In genomic region chr8:84201545-84202245, GRCm38 (mm10) we compare ENCODE assay signal across 7 mouse cellular contexts. TPM values are rescaled to one million over a fixed set of nuclear protein-coding genes. Genes with fewer than 3 reads are reported as not detected.
DNase-seq lines count a peak whose midpoint lies in the region; ATAC-seq and TF ChIP-seq lines count a peak whose summit lies in the region.

No protein-coding gene starts in this region.

- TF ChIP-seq EP300 in CH12.LX (IDR thresholded peaks at IDR 0.05; ENCODE audit: low read length), result no peak

- H3K27ac ChIP-seq in CH12.LX (ENCODE audit: insufficient read depth, low read depth), result peak overlapping the region; percentile 62
- H3K27ac ChIP-seq in forebrain, embryonic 16.5 days (ENCODE audit: low read length), result peak overlapping the region; percentile 27
- peak overlapping the region; percentile 93 for H3K27ac ChIP-seq in hindbrain, embryonic 10.5 days
- H3K27ac ChIP-seq in limb, embryonic 12.5 days, result peak overlapping the region; percentile 99
- H3K27ac ChIP-seq in midbrain, embryonic 12.5 days (replicated peaks), result no peak overlapping the region

- no peaks in the 10 kb centered on the region for H3K9me3 ChIP-seq in CH12.LX (replicated peaks; ENCODE audit: low read length)
- no peaks in the 10 kb centered on the region for H3K9me3 ChIP-seq in forebrain, embryonic 16.5 days (ENCODE audit: control insufficient read depth, low read length)
- no peaks in the 10 kb centered on the region for H3K9me3 ChIP-seq in hindbrain, embryonic 10.5 days
- H3K9me3 ChIP-seq in limb, embryonic 12.5 days, result no peaks in the 10 kb centered on the region
- no peaks in the 10 kb centered on the region for H3K9me3 ChIP-seq in midbrain, embryonic 12.5 days

- dilution Hi-C loops in CH12.LX (cut with MboI; ENCODE audit: extremely low pct_ligation_motif_present, extremely low pct_unique_long_range_greater_than_20kb, low sequenced_read_pairs), result no loop called here

- peak; percentile 60 for TF ChIP-seq POLR2A in CH12.LX (IDR thresholded peaks at IDR 0.05; ENCODE audit: low read depth, low read length)

- 56% methylated on average over 15 of the region's 15 CpGs for WGBS in forebrain, embryonic 16.5 days
- WGBS in hindbrain, embryonic 10.5 days, result 68% methylated on average over 15 of the region's 15 CpGs
- WGBS in limb, embryonic 12.5 days, result 52% methylated on average over 15 of the region's 15 CpGs
- WGBS in midbrain, embryonic 12.5 days, result 63% methylated on average over 15 of the region's 15 CpGs

- H3K27me3 ChIP-seq in CH12.LX (replicated peaks), result no peaks in the 10 kb centered on the region
- H3K27me3 ChIP-seq in forebrain, embryonic 16.5 days (replicated peaks; ENCODE audit: control insufficient read depth, insufficient read depth, low read length), result no peaks in the 10 kb centered on the region
- peaks cover 33% of the 10 kb centered on the region for H3K27me3 ChIP-seq in hindbrain, embryonic 10.5 days (ENCODE audit: insufficient read depth, poor library complexity, severe bottlenecking)
- H3K27me3 ChIP-seq in limb, embryonic 12.5 days, result no peaks in the 10 kb centered on the region
- H3K27me3 ChIP-seq in midbrain, embryonic 12.5 days, result peaks cover 27% of the 10 kb centered on the region

- peak overlapping the region; percentile 71 to 96 (median 82) for H3K4me3 ChIP-seq in CH12.LX (replicated peaks in 1 of 3; ENCODE audit: low read depth in 2 of 3, low read length in 2 of 3, poor library complexity in 1 of 3)
- H3K4me3 ChIP-seq in forebrain, embryonic 16.5 days (replicated peaks; ENCODE audit: low read length), result peak overlapping the region; percentile 44
- H3K4me3 ChIP-seq in hindbrain, embryonic 10.5 days, result peak overlapping the region; percentile 65
- H3K4me3 ChIP-seq in limb, embryonic 12.5 days (replicated peaks), result peak overlapping the region; percentile 63
- H3K4me3 ChIP-seq in midbrain, embryonic 12.5 days, result peak overlapping the region; percentile 46

- peaks cover 27% of the 10 kb centered on the region for H3K79me2 ChIP-seq in CH12.LX (replicated peaks; ENCODE audit: control insufficient read depth, extremely low read depth, insufficient read depth, poor library complexity, severe bottlenecking)

- no peak for DNase-seq in CH12.LX (ENCODE audit: extremely low read depth)
- peak; percentile 88 for DNase-seq in NIH3T3 (ENCODE audit: low read depth)
- peak; percentile 29 for DNase-seq in hindbrain, embryonic 10.5 days (ENCODE audit: low spot score)
- DNase-seq in retina, postnatal 1 day, result no peak

- H3K4me2 ChIP-seq in CH12.LX (ENCODE audit: insufficient read depth, low read depth, poor library complexity, severe bottlenecking), result peak overlapping the region; percentile 84
- peak overlapping the region; percentile 79 for H3K4me2 ChIP-seq in forebrain, embryonic 16.5 days (ENCODE audit: low read length)
- H3K4me2 ChIP-seq in limb, embryonic 12.5 days, result peak overlapping the region; percentile 97
- peak overlapping the region; percentile 76 for H3K4me2 ChIP-seq in midbrain, embryonic 12.5 days (replicated peaks)

- in situ Hi-C loops in CH12.LX (cut with MboI; ENCODE audit: low pct_ligation_motif_present, low pct_unique_long_range_greater_than_20kb, low sequenced_read_pairs), result loop anchor here (25.0 kb wide), 1 partner anchor 161 kb away; no protein-coding TSS in a partner anchor

- peaks cover 9 to 21% of the 10 kb centered on the region in 2 experiments for H3K36me3 ChIP-seq in CH12.LX (replicated peaks in 1 of 2; ENCODE audit: control insufficient read depth in 1 of 2, insufficient read depth in 1 of 2, low read length in 1 of 2)
- no peaks in the 10 kb centered on the region for H3K36me3 ChIP-seq in forebrain, embryonic 16.5 days (ENCODE audit: control insufficient read depth, insufficient read depth)
- no peaks in the 10 kb centered on the region for H3K36me3 ChIP-seq in hindbrain, embryonic 10.5 days
- H3K36me3 ChIP-seq in limb, embryonic 12.5 days, result peaks cover 20% of the 10 kb centered on the region
- H3K36me3 ChIP-seq in midbrain, embryonic 12.5 days, result no peaks in the 10 kb centered on the region

- peak overlapping the region; percentile 93 for H3K9ac ChIP-seq in CH12.LX (ENCODE audit: insufficient read depth, low read depth)
- peak overlapping the region; percentile 60; the same call in 1 of the 2 replicates for H3K9ac ChIP-seq in forebrain, embryonic 16.5 days (replicated peaks; ENCODE audit: low read depth, low read length)
- H3K9ac ChIP-seq in limb, embryonic 12.5 days (replicated peaks), result peak overlapping the region; percentile 81
- peak overlapping the region; percentile 56 for H3K9ac ChIP-seq in midbrain, embryonic 12.5 days (replicated peaks)

- no peak for ATAC-seq in forebrain, embryonic 16.5 days
- no peak for ATAC-seq in limb, embryonic 12.5 days (ENCODE audit: insufficient number of reproducible peaks, insufficient read depth, low FRiP score, low TSS enrichment, low read depth)
- no peak for ATAC-seq in midbrain, embryonic 12.5 days (ENCODE audit: low FRiP score, low read depth)

- no peak for TF ChIP-seq CTCF in CH12.LX (conservative IDR thresholded peaks at IDR 0.05 in 1 of 2, IDR thresholded peaks at IDR 0.05 in 1 of 2; ENCODE audit: low read depth in 2 of 2, low read length in 2 of 2)

- H3K4me1 ChIP-seq in CH12.LX (ENCODE audit: control insufficient read depth in 1 of 2, insufficient read depth in 2 of 2), result peaks cover 18 to 52% of the 10 kb centered on the region in 2 experiments
- peaks cover 45% of the 10 kb centered on the region for H3K4me1 ChIP-seq in forebrain, embryonic 16.5 days (replicated peaks; ENCODE audit: control insufficient read depth, insufficient read depth, low read length)
- H3K4me1 ChIP-seq in hindbrain, embryonic 10.5 days (replicated peaks), result peaks cover 71% of the 10 kb centered on the region
- peaks cover 61% of the 10 kb centered on the region for H3K4me1 ChIP-seq in limb, embryonic 12.5 days (replicated peaks)
- H3K4me1 ChIP-seq in midbrain, embryonic 12.5 days, result peaks cover 68% of the 10 kb centered on the region

- no peak for TF ChIP-seq RAD21 in CH12.LX (IDR thresholded peaks at IDR 0.05; ENCODE audit: low read depth, low read length)

TF ChIP-seq in CH12.LX, 34 proteins besides CTCF, POLR2A, EP300 and RAD21 (continues in another document):
- TF ChIP-seq MYC (IDR thresholded peaks at IDR 0.05; ENCODE audit: low read depth, low read length) (peak; percentile 45; the same call in 1 of the 2 replicates), NELFE (IDR thresholded peaks at IDR 0.05; ENCODE audit: low read depth, low read length) (0 out of 2 replicates have a peak, but pooled peaks have one; percentile 29), MEF2A (IDR thresholded peaks at IDR 0.05; ENCODE audit: borderline replicate concordance, low read depth, low read length) (peak; percentile 52; the same call in 1 of the 2 replicates), GABPA (IDR thresholded peaks at IDR 0.05; ENCODE audit: insufficient replicate concordance, low read depth, low read length) (no peak), MAX (IDR thresholded peaks at IDR 0.05; ENCODE audit: low read length) (peak; percentile 62; the same call in 1 of the 2 replicates)

RNA-seq across cellular contexts. Expression of gene Nanos3, which starts 16.7 kb away (rescaled TPM):
- total RNA-seq in CH12.LX (2012; rRNA removed) (not detected in 2 replicates), CH12.LX (2014; rRNA removed) (not detected in 2 replicates)
- not detected in 2 replicates for polyA plus RNA-seq in CH12.LX (2012; ENCODE audit: insufficient read length, low read depth)
- 3.2 and 4.7 TPM in 2 replicates for polyA plus RNA-seq in forebrain, embryonic 16.5 days (2015; fragmentation: Nextera tagmentation; extraction: Ambion mirVana)
- polyA plus RNA-seq in hindbrain, embryonic 10.5 days (2016; fragmentation: Nextera tagmentation; extraction: Ambion mirVana), result 2.5 and 6.8 TPM in 2 replicates
- polyA plus RNA-seq in limb, embryonic 12.5 days (2016; fragmentation: Nextera tagmentation; extraction: Ambion mirVana), result 3.3 and 5.5 TPM in 2 replicates
- 4.5 and 8.3 TPM in 2 replicates for polyA plus RNA-seq in midbrain, embryonic 12.5 days (2016; fragmentation: Nextera tagmentation; extraction: Ambion mirVana)

RNA-seq across cellular contexts. Expression of gene Zswim4, which starts 35.2 kb away (rescaled TPM):
- total RNA-seq in CH12.LX (2012; rRNA removed), result 6.3 and 9.7 TPM in 2 replicates
- 4.7 and 4.9 TPM in 2 replicates for total RNA-seq in CH12.LX (2014; rRNA removed)
- 6.5 and 9.1 TPM in 2 replicates for polyA plus RNA-seq in CH12.LX (2012; ENCODE audit: insufficient read length, low read depth)
- 40.1 and 41.8 TPM in 2 replicates for polyA plus RNA-seq in forebrain, embryonic 16.5 days (2015; fragmentation: Nextera tagmentation; extraction: Ambion mirVana)
- 36.9 and 53.5 TPM in 2 replicates for polyA plus RNA-seq in hindbrain, embryonic 10.5 days (2016; fragmentation: Nextera tagmentation; extraction: Ambion mirVana)
- 33.1 and 34.3 TPM in 2 replicates for polyA plus RNA-seq in limb, embryonic 12.5 days (2016; fragmentation: Nextera tagmentation; extraction: Ambion mirVana)
- polyA plus RNA-seq in midbrain, embryonic 12.5 days (2016; fragmentation: Nextera tagmentation; extraction: Ambion mirVana), result 55.3 and 55.7 TPM in 2 replicates

RNA-seq across cellular contexts. Expression of gene D8Ertd738e, which starts 47.8 kb away (rescaled TPM):
- total RNA-seq in CH12.LX (2012; rRNA removed) (225 and 266 TPM in 2 replicates), CH12.LX (2014; rRNA removed) (213 and 228 TPM in 2 replicates)
- 217 and 262 TPM in 2 replicates for polyA plus RNA-seq in CH12.LX (2012; ENCODE audit: insufficient read length, low read depth)
- polyA plus RNA-seq in forebrain, embryonic 16.5 days (2015; fragmentation: Nextera tagmentation; extraction: Ambion mirVana), result 214 and 231 TPM in 2 replicates
- polyA plus RNA-seq in hindbrain, embryonic 10.5 days (2016; fragmentation: Nextera tagmentation; extraction: Ambion mirVana), result 386 TPM in 2 replicates
- polyA plus RNA-seq in limb, embryonic 12.5 days (2016; fragmentation: Nextera tagmentation; extraction: Ambion mirVana), result 338 and 352 TPM in 2 replicates
- polyA plus RNA-seq in midbrain, embryonic 12.5 days (2016; fragmentation: Nextera tagmentation; extraction: Ambion mirVana), result 268 TPM in 2 replicates

RNA-seq across cellular contexts. Expression of gene 4930432K21Rik, which starts 53.9 kb away (rescaled TPM):
- 0.04 TPM in 1 of 2 replicates, not detected in the other for total RNA-seq in CH12.LX (2012; rRNA removed)
- total RNA-seq in CH12.LX (2014; rRNA removed), result 0.09 TPM in 1 of 2 replicates, not detected in the other
- not detected in 2 replicates for polyA plus RNA-seq in CH12.LX (2012; ENCODE audit: insufficient read length, low read depth)
- 2.6 and 3.5 TPM in 2 replicates for polyA plus RNA-seq in forebrain, embryonic 16.5 days (2015; fragmentation: Nextera tagmentation; extraction: Ambion mirVana)
- polyA plus RNA-seq in hindbrain, embryonic 10.5 days (2016; fragmentation: Nextera tagmentation; extraction: Ambion mirVana), result 2.1 TPM in 2 replicates
- 1.6 TPM in 2 replicates for polyA plus RNA-seq in limb, embryonic 12.5 days (2016; fragmentation: Nextera tagmentation; extraction: Ambion mirVana)
- polyA plus RNA-seq in midbrain, embryonic 12.5 days (2016; fragmentation: Nextera tagmentation; extraction: Ambion mirVana), result 2.4 TPM in 2 replicates

RNA-seq across cellular contexts. Expression of gene Cc2d1a, which starts 54.0 kb away (rescaled TPM):
- total RNA-seq in CH12.LX (2012; rRNA removed) (7.8 and 8.2 TPM in 2 replicates), CH12.LX (2014; rRNA removed) (2.5 and 2.8 TPM in 2 replicates)
- 10.5 and 11.4 TPM in 2 replicates for polyA plus RNA-seq in CH12.LX (2012; ENCODE audit: insufficient read length, low read depth)
- 35.4 and 43.8 TPM in 2 replicates for polyA plus RNA-seq in forebrain, embryonic 16.5 days (2015; fragmentation: Nextera tagmentation; extraction: Ambion mirVana)
- polyA plus RNA-seq in hindbrain, embryonic 10.5 days (2016; fragmentation: Nextera tagmentation; extraction: Ambion mirVana), result 18.2 and 19.0 TPM in 2 replicates
- 26.2 and 28.7 TPM in 2 replicates for polyA plus RNA-seq in limb, embryonic 12.5 days (2016; fragmentation: Nextera tagmentation; extraction: Ambion mirVana)
- polyA plus RNA-seq in midbrain, embryonic 12.5 days (2016; fragmentation: Nextera tagmentation; extraction: Ambion mirVana), result 19.0 and 19.5 TPM in 2 replicates

Comparison
In these comparisons a context has a peak if more than half of its experiments do, and no peak if none do; other contexts are left out.
1. DNase-seq: peak in NIH3T3 (single experiment) and hindbrain, embryonic 10.5 days (single experiment); none in CH12.LX (single experiment) and retina, postnatal 1 day (single experiment).
2. Peak in every context shown above with its lines, with median percentiles within 50 percentile points of each other: H3K4me2 ChIP-seq, H3K4me3 ChIP-seq and H3K9ac ChIP-seq.